Mouse (Mus musculus) adrenal gland, postnatal 10 days (tissue): ENCODE measurements around the gene Hmga1b. TPM values are rescaled to one million over a fixed set of nuclear protein-coding genes. Genes with fewer than 3 reads are reported as not detected.
"Not testable (repeated sequence)": the region's sequence is repeated elsewhere in the genome, so short reads cannot be mapped to it uniquely, and the experiment has no call there.

ENCODE experiments used
- DNase-seq: peaks from one replicate; pipeline ENCODE4 v3.0.0; 2021; ENCODE audit warnings: mixed read lengths
- total RNA-seq, 2 experiments: library from RNA; stranded (reverse); gene quantifications; 2 replicates each; pipeline ENCODE4 v1.2.3; 2021

Hmga1b gene
- total RNA-seq, 2 experiments from 2014 or later, result 23.9 to 46.6 TPM

- no peak for DNase-seq
Observed at GRCm38 (mm10) chr11:120731858-120732680, 30.5 kb upstream of the Hmga1b start, which contains the start of gene Cbr2. Gene Cbr2, minus strand, starts transcription at chr11:120732114.

GRCm38 (mm10) chr11:120733521-120733920, 29.1 kb upstream of the Hmga1b start:
- DNase-seq, result peak; percentile 84

GRCm38 (mm10) chr11:120736424-120736823, 26.2 kb upstream of the Hmga1b start:
- DNase-seq, result no peak

- no peak for DNase-seq
Observed at GRCm38 (mm10) chr11:120740981-120741380, 21.6 kb upstream of the Hmga1b start.

- no peak for DNase-seq
Observed at GRCm38 (mm10) chr11:120744121-120744701, 18.4 kb upstream of the Hmga1b start.

- DNase-seq, result no peak
Observed at GRCm38 (mm10) chr11:120747974-120748373, 14.6 kb upstream of the Hmga1b start.

GRCm38 (mm10) chr11:120749430-120749829, 13.2 kb upstream of the Hmga1b start:
- DNase-seq, result peak; percentile 45

- DNase-seq, result no peak
Observed at GRCm38 (mm10) chr11:120751606-120752005, 11.0 kb upstream of the Hmga1b start.

- no peak for DNase-seq
Observed at GRCm38 (mm10) chr11:120760236-120760635, 2.4 kb upstream of the Hmga1b start.

GRCm38 (mm10) chr11:120761811-120762671, 553 bp upstream of the Hmga1b start:
- DNase-seq, result no peak

- not testable (repeated sequence) for DNase-seq
Observed at GRCm38 (mm10) chr11:120763121-120763999, 766 bp downstream of the Hmga1b start.

GRCm38 (mm10) chr11:120767023-120767422, 4.4 kb downstream of the Hmga1b start:
- DNase-seq, result not testable (repeated sequence)

- DNase-seq, result no peak
Observed at GRCm38 (mm10) chr11:120768206-120768605, 5.6 kb downstream of the Hmga1b start.

- DNase-seq, result no peak
Observed at GRCm38 (mm10) chr11:120772749-120773148, 10.2 kb downstream of the Hmga1b start.

- peak; percentile 12 for DNase-seq
Observed at GRCm38 (mm10) chr11:120773463-120774190, 11.0 kb downstream of the Hmga1b start.

GRCm38 (mm10) chr11:120775774-120776469, 13.3 kb downstream of the Hmga1b start:
- DNase-seq, result peak; percentile 99

- no peak for DNase-seq
Observed at GRCm38 (mm10) chr11:120777123-120777522, 14.5 kb downstream of the Hmga1b start.

- DNase-seq, result no peak
Observed at GRCm38 (mm10) chr11:120779876-120780275, 17.3 kb downstream of the Hmga1b start.

GRCm38 (mm10) chr11:120781361-120781760, 18.8 kb downstream of the Hmga1b start:
- DNase-seq, result not testable (repeated sequence)

GRCm38 (mm10) chr11:120783426-120784063, 21.0 kb downstream of the Hmga1b start:
- no peak for DNase-seq
